Mouse (Mus musculus) midbrain, embryonic 13.5 days (tissue): ENCODE results near the gene Cmya5. TPM values are rescaled to one million over a fixed set of nuclear protein-coding genes. Genes with fewer than 3 reads are reported as not detected.

ENCODE experiments used
- ATAC-seq: fragments of 200-750 bp; cut with Nextera tagmentation; 2 replicates; pipeline ENCODE4 v1.8.0; 2017; ENCODE audit warnings: mild to moderate bottlenecking, moderate TSS enrichment, moderate library complexity
- H3K27ac ChIP-seq: fragments of 300-500 bp; sonication (generic); 2 replicates; pipeline ENCODE4 v1.5.1; 2015; ENCODE audit warnings: inconsistent platforms, mild to moderate bottlenecking, moderate library complexity
- H3K27me3 ChIP-seq: fragments of 300-500 bp; sonication (generic); 2 replicates; pipeline ENCODE4 v1.6.1; 2015; ENCODE audit warnings: mild to moderate bottlenecking, inconsistent platforms
- H3K36me3 ChIP-seq: fragments of 300-500 bp; sonication (generic); 2 replicates; pipeline ENCODE4 v1.6.1; 2015; ENCODE audit warnings: mild to moderate bottlenecking, inconsistent platforms
- H3K4me1 ChIP-seq: fragments of 300-500 bp; sonication (generic); replicated peaks from 2 replicates; pipeline ENCODE4 v1.6.1; 2015; ENCODE audit warnings: inconsistent platforms
- H3K4me2 ChIP-seq: fragments of 300-500 bp; sonication (generic); replicated peaks from 2 replicates; pipeline ENCODE4 v1.6.1; 2015; ENCODE audit warnings: moderate library complexity, mild to moderate bottlenecking, inconsistent platforms
- H3K4me3 ChIP-seq: fragments of 300-500 bp; sonication (generic); replicated peaks from 2 replicates; pipeline ENCODE4 v1.5.1; 2015; ENCODE audit warnings: mild to moderate bottlenecking, inconsistent platforms
- H3K9ac ChIP-seq: fragments of 300-500 bp; sonication (generic); replicated peaks from 2 replicates; pipeline ENCODE4 v1.6.1; 2015; ENCODE audit warnings: mild to moderate bottlenecking, inconsistent platforms
- H3K9me3 ChIP-seq: fragments of 300-500 bp; sonication (generic); 2 replicates; pipeline ENCODE4 v1.6.1; 2016; ENCODE audit warnings: mild to moderate bottlenecking, inconsistent platforms
- WGBS: fragments of 180-500 bp; shearing (Covaris S2); methylation state at CpG from one replicate; pipeline ENCODE4 v1.1.7; 2015; 5-methylcytosine and 5-hydroxymethylcytosine counted together
- polyA plus RNA-seq: library from polyadenylated mRNA; unstranded; fragments of >200 nt; fragmentation: Nextera tagmentation; extraction: Ambion mirVana; gene quantifications from 2 replicates; pipeline ENCODE4 v1.2.1, GENCODE M21; 2015

Cmya5 gene
- polyA plus RNA-seq, 1 experiment from 2014 or later = 0.08 TPM

DNA sequence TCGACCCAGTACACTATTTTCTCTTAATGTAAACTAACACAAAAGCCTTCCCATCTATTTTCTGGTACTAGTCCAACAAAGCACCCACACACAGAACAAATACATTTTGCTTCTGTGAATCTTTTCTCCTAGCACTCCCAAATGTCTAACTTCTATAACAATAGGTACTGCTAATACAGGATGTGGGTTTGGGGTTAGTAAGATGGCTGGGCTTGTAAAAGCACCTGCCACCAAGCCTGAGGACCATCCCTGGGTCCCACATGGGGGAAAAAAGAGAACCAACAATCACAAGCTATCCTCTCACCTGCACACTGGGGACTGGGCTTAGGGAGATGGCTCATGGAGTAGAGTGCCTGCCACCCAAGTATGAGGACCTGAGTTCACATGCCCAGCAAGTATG lies 8.8 kb upstream of the Cmya5 start:
- Histone ChIP-seq H3K27me3 (no peaks in the 10 kb centered on the region), H3K4me2 (no peak overlapping the region), H3K9ac (no peak overlapping the region), H3K4me3 (no peak overlapping the region), H3K9me3 (no peaks in the 10 kb centered on the region), H3K4me1 (no peaks in the 10 kb centered on the region), H3K27ac (no peak overlapping the region), H3K36me3 (peaks cover 31% of the 10 kb centered on the region)
- 92% methylated on average over 1 of the region's 1 CpGs for WGBS
- ATAC-seq = no peak

DNA sequence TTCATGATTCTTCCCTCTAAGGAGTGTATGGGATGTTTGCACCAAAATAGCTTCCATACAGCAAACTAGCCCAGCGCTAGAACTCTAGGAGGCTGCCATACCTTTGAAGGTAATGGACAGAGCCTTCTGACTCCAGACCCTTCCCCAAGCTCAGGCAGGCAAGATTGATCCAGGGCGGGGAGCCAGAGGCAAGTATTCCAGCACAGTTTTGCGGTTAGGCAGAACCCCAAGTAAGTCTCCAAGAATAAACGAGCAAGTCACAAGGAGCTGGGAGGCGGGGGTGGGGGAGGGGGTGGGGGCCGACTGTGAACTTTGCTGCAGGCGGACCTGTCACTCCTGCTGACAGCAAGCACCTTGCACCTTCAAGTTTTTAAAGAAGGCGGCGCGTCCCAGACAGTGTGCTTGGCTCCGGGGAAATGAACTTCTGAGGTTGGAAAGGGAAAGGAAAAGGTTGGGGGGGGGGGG lies 673 bp downstream of the Cmya5 start:
- H3K27me3 ChIP-seq = no peaks in the 10 kb centered on the region
- H3K27ac ChIP-seq = no peak overlapping the region
- H3K36me3 ChIP-seq = 0 out of 2 replicates have a peak, but pooled peaks cover 1% of the 10 kb centered on the region
- 16% methylated on average over 11 of the region's 11 CpGs for WGBS
- H3K9ac ChIP-seq = peak overlapping the region; percentile 69; the same call in 1 of the 2 replicates
- H3K4me2 ChIP-seq = peak overlapping the region; percentile 92
- peak overlapping the region; percentile 48 for H3K4me3 ChIP-seq
- H3K9me3 ChIP-seq = no peaks in the 10 kb centered on the region
- ATAC-seq = peak; percentile 44
- peaks cover 14% of the 10 kb centered on the region for H3K4me1 ChIP-seq

GRCm38 (mm10) chr13:93141184-93141583 lies 3.3 kb downstream of the Cmya5 start:
- Histone ChIP-seq H3K9me3 (no peaks in the 10 kb centered on the region), H3K27me3 (no peaks in the 10 kb centered on the region), H3K4me3 (no peak overlapping the region), H3K9ac (no peak overlapping the region), H3K4me2 (no peak overlapping the region), H3K4me1 (peaks cover 14% of the 10 kb centered on the region), H3K27ac (no peak overlapping the region), H3K36me3 (no peaks in the 10 kb centered on the region)
- WGBS = 96% methylated on average over 6 of the region's 6 CpGs
- ATAC-seq = no peak

DNA sequence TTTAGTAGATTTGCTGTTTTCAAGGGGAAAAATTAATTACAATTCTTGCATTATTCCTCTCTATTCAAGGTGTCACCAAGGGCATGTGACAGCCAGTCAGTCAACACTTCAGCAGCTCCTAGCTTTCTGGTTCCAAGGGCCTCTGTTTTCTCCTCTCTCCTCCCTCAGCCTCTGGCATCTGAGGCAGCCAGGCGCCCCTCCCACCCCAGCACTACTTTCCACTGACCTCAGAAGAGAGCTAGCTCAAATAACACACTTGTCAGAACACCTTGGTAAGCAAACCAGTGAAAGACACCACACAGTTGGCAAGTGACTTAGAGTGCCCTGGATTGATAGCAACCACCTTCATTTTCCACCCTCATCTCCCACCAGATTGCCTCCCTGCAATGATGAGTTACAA lies 6.5 kb downstream of the Cmya5 start:
- ATAC-seq = no peak
- Histone ChIP-seq H3K9me3 (no peaks in the 10 kb centered on the region), H3K36me3 (no peaks in the 10 kb centered on the region), H3K4me1 (no peaks in the 10 kb centered on the region), H3K27ac (no peak overlapping the region), H3K4me3 (no peak overlapping the region), H3K27me3 (no peaks in the 10 kb centered on the region), H3K4me2 (no peak overlapping the region), H3K9ac (no peak overlapping the region)
- 68% methylated on average over 1 of the region's 1 CpGs for WGBS

- H3K36me3 ChIP-seq = no peaks in the 10 kb centered on the region
- WGBS = 95% methylated on average over 7 of the region's 7 CpGs
- ATAC-seq = no peak
- H3K9ac ChIP-seq = no peak overlapping the region
- H3K4me3 ChIP-seq = no peak overlapping the region
- no peaks in the 10 kb centered on the region for H3K4me1 ChIP-seq
- H3K9me3 ChIP-seq = no peaks in the 10 kb centered on the region
- H3K27ac ChIP-seq = no peak overlapping the region
- H3K27me3 ChIP-seq = no peaks in the 10 kb centered on the region
- no peak overlapping the region for H3K4me2 ChIP-seq
These were observed 7.4 kb downstream of the Cmya5 start for GRCm38 (mm10) chr13:93137098-93137497.

DNA sequence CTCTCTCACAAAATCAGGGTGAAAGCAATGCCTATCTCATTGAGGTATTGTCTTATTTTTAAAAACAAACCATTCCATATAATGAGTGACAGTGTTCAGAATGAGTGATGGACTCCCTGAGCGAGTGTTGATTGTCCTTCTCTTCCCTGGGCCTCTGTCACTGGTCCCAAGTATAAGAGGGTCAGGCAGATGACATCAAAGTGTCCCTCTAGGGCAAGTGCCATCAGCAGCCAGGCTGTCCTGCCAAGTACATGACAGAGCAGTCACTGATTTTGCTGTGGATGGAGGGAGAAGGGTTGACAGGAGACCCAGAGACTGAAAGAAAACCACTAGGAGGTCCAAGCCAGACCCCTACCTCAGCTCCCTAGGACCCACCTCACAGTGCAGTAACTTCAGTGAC lies 8.3 kb downstream of the Cmya5 start:
- Histone ChIP-seq H3K4me2 (no peak overlapping the region), H3K4me1 (no peaks in the 10 kb centered on the region), H3K27ac (no peak overlapping the region), H3K36me3 (no peaks in the 10 kb centered on the region), H3K9me3 (no peaks in the 10 kb centered on the region), H3K9ac (no peak overlapping the region), H3K4me3 (no peak overlapping the region), H3K27me3 (no peaks in the 10 kb centered on the region)
- ATAC-seq = no peak
- WGBS = 90% methylated on average over 1 of the region's 1 CpGs

GRCm38 (mm10) chr13:93135501-93135900 lies 9.0 kb downstream of the Cmya5 start:
- Histone ChIP-seq H3K4me3 (no peak overlapping the region), H3K27me3 (no peaks in the 10 kb centered on the region), H3K4me1 (no peaks in the 10 kb centered on the region), H3K9ac (no peak overlapping the region), H3K4me2 (no peak overlapping the region), H3K36me3 (no peaks in the 10 kb centered on the region), H3K27ac (no peak overlapping the region), H3K9me3 (no peaks in the 10 kb centered on the region)
- no peak for ATAC-seq
- WGBS = 90% methylated on average over 2 of the region's 2 CpGs

DNA sequence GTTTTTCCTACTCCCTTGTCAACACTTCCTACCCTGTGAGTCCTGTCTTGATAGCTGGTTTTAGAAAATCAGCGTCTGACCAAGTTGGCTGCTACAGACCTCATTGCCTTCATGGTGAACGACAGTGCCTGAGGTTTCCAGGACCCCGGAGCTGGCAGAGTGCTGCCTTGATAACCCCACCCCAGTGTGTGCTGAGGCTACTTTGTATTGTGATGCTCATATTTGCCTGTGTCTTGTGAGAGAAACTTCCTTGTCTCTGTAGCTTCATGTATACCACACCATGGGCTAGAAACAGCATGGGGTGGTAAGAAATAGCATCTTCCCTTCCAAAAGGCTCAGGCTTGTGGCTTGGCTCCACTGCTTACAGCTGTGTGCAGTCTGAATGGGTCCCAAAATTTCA lies 13.8 kb downstream of the Cmya5 start:
- Histone ChIP-seq H3K4me1 (peaks cover 10% of the 10 kb centered on the region), H3K9me3 (no peaks in the 10 kb centered on the region), H3K27me3 (no peaks in the 10 kb centered on the region), H3K9ac (no peak overlapping the region), H3K4me2 (no peak overlapping the region), H3K36me3 (no peaks in the 10 kb centered on the region), H3K27ac (no peak overlapping the region), H3K4me3 (no peak overlapping the region)
- WGBS = 90% methylated on average over 3 of the region's 3 CpGs
- ATAC-seq = no peak

- H3K4me2 ChIP-seq = no peak overlapping the region
- no peak overlapping the region for H3K27ac ChIP-seq
- no peak overlapping the region for H3K4me3 ChIP-seq
- H3K27me3 ChIP-seq = no peaks in the 10 kb centered on the region
- H3K9me3 ChIP-seq = no peaks in the 10 kb centered on the region
- WGBS = 40% methylated on average over 5 of the region's 5 CpGs
- no peak overlapping the region for H3K9ac ChIP-seq
- ATAC-seq = peak; percentile 68; the same call in 1 of the 2 replicates
- no peaks in the 10 kb centered on the region for H3K36me3 ChIP-seq
- H3K4me1 ChIP-seq = peaks cover 10% of the 10 kb centered on the region
These were observed 15.6 kb downstream of the Cmya5 start for GRCm38 (mm10) chr13:93128961-93129360.

DNA sequence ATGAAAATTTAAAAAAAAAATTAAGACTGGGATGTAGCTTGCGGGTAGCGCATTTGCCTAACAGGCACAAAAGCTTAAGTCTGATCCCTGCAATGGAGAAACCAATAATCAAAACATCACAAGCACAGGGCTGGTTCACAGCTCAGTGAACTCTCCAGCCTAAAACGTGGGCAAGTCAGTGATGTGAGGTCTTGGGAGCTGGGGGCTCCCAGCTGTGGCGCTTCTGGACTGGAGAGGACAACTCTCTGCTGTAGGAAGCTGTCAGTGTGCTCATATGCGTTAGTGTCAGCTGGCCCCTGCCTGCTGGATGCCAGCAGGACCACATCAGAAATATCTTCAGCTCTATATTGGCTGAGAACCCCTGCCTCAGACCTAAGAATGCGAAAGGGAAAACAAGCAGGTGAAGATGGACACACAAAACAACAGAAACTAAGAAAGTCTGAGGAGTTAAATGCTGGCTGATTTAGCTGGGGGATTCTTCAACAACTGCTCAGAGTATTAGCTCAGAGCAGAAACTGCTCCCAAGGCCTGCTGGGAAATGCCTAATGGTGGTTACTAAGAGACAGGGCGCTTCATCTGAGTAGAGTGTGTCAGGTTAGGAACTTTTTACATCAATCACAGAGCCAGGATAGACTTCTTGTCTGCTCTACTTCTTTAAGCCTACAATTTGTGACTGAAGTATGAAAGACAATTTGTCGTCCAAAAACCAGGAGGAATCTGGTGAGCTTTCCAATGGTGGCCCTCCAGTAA lies 16.2 kb downstream of the Cmya5 start:
- no peak for ATAC-seq
- no peak overlapping the region for H3K4me2 ChIP-seq
- H3K4me3 ChIP-seq = no peak overlapping the region
- H3K27me3 ChIP-seq = no peaks in the 10 kb centered on the region
- no peak overlapping the region for H3K27ac ChIP-seq
- no peaks in the 10 kb centered on the region for H3K36me3 ChIP-seq
- 68% methylated on average over 8 of the region's 8 CpGs for whole genome bisulfite sequencing
- H3K9me3 ChIP-seq = no peaks in the 10 kb centered on the region
- H3K9ac ChIP-seq = no peak overlapping the region
- peaks cover 10% of the 10 kb centered on the region for H3K4me1 ChIP-seq

- no peak for ATAC-seq
- H3K27ac ChIP-seq = no peak overlapping the region
- no peaks in the 10 kb centered on the region for H3K36me3 ChIP-seq
- WGBS = 91% methylated on average over 9 of the region's 9 CpGs
- H3K9ac ChIP-seq = no peak overlapping the region
- no peak overlapping the region for H3K4me2 ChIP-seq
- no peak overlapping the region for H3K4me3 ChIP-seq
- H3K27me3 ChIP-seq = no peaks in the 10 kb centered on the region
- no peaks in the 10 kb centered on the region for H3K4me1 ChIP-seq
- no peaks in the 10 kb centered on the region for H3K9me3 ChIP-seq
These were observed 22.2 kb downstream of the Cmya5 start for GRCm38 (mm10) chr13:93122321-93122720.

DNA sequence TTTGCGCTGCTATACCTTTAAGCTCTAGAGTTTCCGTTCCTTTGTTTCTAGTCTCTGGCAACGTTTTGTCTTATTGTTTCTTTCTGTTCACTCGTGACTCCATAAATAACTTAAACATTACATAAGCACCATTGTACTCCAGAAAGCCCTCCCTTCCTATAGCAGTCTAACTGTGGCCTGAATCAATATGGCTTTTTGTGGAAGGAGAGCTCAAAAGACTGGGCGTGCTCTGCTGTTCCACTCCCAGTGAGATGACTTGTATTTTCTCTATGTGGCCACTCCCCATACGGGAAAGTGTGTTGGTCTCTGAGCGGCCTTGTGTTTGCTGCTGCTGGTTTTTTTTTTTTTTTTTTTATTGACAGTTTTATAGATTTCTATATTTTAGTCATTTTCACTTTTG lies 27.3 kb downstream of the Cmya5 start:
- no peaks in the 10 kb centered on the region for H3K9me3 ChIP-seq
- no peak overlapping the region for H3K27ac ChIP-seq
- no peak overlapping the region for H3K9ac ChIP-seq
- no peaks in the 10 kb centered on the region for H3K27me3 ChIP-seq
- H3K4me1 ChIP-seq = no peaks in the 10 kb centered on the region
- H3K36me3 ChIP-seq = no peaks in the 10 kb centered on the region
- no peak for ATAC-seq
- H3K4me3 ChIP-seq = no peak overlapping the region
- 77% methylated on average over 7 of the region's 7 CpGs for WGBS
- no peak overlapping the region for H3K4me2 ChIP-seq
